Mouse (Mus musculus): ENCODE measurements around the gene Atp8b3.

DNA sequence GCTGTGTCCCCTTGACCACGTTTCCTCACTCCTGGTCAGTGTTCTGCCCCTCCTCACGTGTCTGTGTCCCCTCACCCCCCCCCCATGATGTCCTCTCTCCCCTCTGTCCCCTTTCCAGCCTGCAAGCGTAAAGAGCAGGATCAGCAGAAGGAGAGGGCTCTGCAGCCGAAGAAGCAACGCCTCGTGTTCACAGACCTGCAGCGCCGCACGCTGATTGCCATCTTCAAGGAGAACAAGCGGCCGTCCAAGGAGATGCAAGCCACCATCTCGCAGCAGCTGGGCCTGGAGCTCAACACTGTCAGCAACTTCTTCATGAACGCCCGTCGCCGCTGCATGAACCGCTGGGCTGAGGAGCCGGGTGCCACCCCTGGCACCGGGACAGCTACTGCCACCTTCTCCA lies 25.2 kb downstream of the Atp8b3 start:
- TF ChIP-seq POLR2A (IDR thresholded peaks at IDR 0.05; ENCODE audit: control insufficient read depth, extremely low read depth, insufficient read depth, low read length, poor library complexity) (no peak), CTCF (IDR thresholded peaks at IDR 0.05; ENCODE audit: borderline replicate concordance, control insufficient read depth, extremely low read depth, insufficient read depth, low read length, poor library complexity) (no peak)
